Mouse (Mus musculus): ENCODE measurements around the gene Gm17521. TPM values are rescaled to one million over a fixed set of nuclear protein-coding genes. Genes with fewer than 3 reads are reported as not detected.
"Not testable (repeated sequence)": the region's sequence is repeated elsewhere in the genome, so short reads cannot be mapped to it uniquely, and the experiment has no call there.

Gene Gm17521
- total RNA-seq (2021), result not detected

DNA sequence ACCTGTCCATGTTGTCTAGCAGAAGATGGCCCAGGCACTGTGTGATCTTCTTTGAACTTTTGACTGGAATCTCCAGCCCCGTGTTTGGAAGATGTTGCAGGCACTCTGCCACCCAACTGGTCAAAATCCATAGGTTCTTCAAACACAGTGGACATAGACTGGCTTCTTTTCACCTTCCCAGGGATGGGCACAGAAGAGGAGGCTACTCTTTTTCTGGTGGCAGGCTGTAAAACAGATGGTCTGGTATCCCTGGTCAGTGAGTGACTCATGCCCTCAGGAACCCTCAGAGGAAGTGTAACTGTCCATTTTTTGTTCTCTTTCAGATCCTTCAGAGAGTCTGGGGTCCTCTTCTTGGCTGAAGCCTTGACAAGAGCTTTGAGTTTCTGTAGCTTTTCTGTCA is at the start of gene Gm17521:
Gene Gm17521 (minus strand): TSS at position 101 of the 400 bp plus-strand sequence.
- intact Hi-C loops (cut with DNase I), result not testable (repeated sequence)

DNA sequence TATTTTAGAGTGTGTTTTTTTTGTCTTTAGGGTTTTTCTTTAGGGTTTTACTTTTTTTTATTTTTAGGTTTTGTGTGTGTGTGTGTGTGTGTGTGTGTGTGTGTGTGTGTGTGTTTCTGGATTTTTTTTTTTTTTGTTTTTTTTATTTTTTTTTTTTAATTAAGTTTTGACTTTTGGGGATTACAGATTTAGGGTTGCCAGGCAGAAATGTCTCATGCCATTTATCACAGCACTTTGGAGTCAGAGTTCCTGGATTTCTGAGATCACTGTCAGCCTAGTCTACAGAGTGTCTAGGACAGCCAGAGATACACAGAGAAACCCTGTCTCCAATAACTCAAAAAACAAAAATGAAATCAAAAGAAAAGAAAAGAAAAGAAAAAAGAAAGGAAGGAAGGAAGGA is 14.5 kb upstream of the Gm17521 start:
- DNase-seq, result no peak

More for the DNA sequence above, at the start of gene Gm17521:
- DNase-seq, result not testable (repeated sequence)

DNA sequence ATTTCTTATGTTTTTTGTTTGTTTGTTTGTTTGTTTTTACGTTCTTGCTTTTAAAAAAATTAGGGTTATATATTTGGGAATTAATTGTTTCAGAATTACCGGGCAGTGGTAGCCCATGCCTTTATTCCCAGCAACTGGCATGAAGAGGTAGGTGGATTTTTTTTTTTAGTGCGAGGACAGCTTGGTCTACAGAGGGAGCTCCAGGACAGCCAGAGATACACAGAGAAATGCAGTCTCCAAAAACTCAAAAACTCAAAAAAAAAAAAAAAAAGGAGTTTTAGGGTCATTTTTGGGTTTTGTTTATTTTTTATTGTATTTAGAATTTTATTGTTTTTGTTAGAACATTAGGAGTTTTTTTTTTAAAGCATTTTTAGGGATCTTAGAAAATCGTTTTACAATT is 14.0 kb upstream of the Gm17521 start:
- DNase-seq, result no peak
- intact Hi-C loops (cut with DNase I), result no loop called here

More for the DNA sequence above, 14.5 kb upstream of the Gm17521 start:
- intact Hi-C loops (cut with DNase I), result no loop called here

Other genes starting within 250 kb of the Gm17521 start
- 10 to 100 TPM; 14.8 to 25.3 TPM for gene Cldn34c1, start 73.8 kb upstream of the Gm17521 start, total RNA-seq (2021)
- not detected for gene Srsx, start 192.8 kb upstream of the Gm17521 start, total RNA-seq (2021)
- gene Gm17577, start 217.2 kb upstream of the Gm17521 start, total RNA-seq (2021), result not detected

Data from left cerebral cortex, postnatal 4 days (tissue).